Mouse (Mus musculus) kidney, embryonic 16.5 days (tissue): ENCODE measurements around the gene Arrb1. TPM values are rescaled to one million over a fixed set of nuclear protein-coding genes. Genes with fewer than 3 reads are reported as not detected.

Experiments used
- ATAC-seq: fragments of 200-750 bp; cut with Nextera tagmentation; 2 replicates; pipeline ENCODE4 v1.8.0; 2017; ENCODE audit warnings: moderate TSS enrichment; ENCODE audit not compliant: low FRiP score, low TSS enrichment
- H3K27ac ChIP-seq: fragments of 300-500 bp; sonication (generic); 2 replicates; pipeline ENCODE4 v1.5.1; 2014; ENCODE audit warnings: low read length
- H3K27me3 ChIP-seq: fragments of 300-500 bp; sonication (generic); 2 replicates; pipeline ENCODE4 v1.6.1; 2014; ENCODE audit warnings: low read length, control low read depth, mixed read lengths; ENCODE audit not compliant: insufficient read depth
- H3K36me3 ChIP-seq: fragments of 300-500 bp; sonication (generic); 2 replicates; pipeline ENCODE4 v1.6.1; 2014; ENCODE audit warnings: low read length, control low read depth, mixed read lengths; ENCODE audit not compliant: insufficient read depth
- H3K4me1 ChIP-seq: fragments of 300-500 bp; sonication (generic); 2 replicates; pipeline ENCODE4 v1.6.1; 2014; ENCODE audit warnings: low read length, control low read depth, mixed read lengths; ENCODE audit not compliant: insufficient read depth
- H3K4me2 ChIP-seq: fragments of 300-500 bp; sonication (generic); replicated peaks from 2 replicates; pipeline ENCODE4 v1.6.1; 2014; ENCODE audit warnings: low read depth, low read length
- H3K4me3 ChIP-seq: fragments of 300-500 bp; sonication (generic); 2 replicates; pipeline ENCODE4 v1.5.1; 2014; ENCODE audit warnings: mild to moderate bottlenecking, low read length
- H3K9ac ChIP-seq: fragments of 300-500 bp; sonication (generic); replicated peaks from 2 replicates; pipeline ENCODE4 v1.6.1; 2014; ENCODE audit warnings: low read length
- H3K9me3 ChIP-seq: fragments of 300-500 bp; sonication (generic); 2 replicates; pipeline ENCODE4 v1.6.1; 2016; ENCODE audit warnings: low read length, control low read depth
- WGBS: fragments of 180-500 bp; shearing (Covaris S2); extraction: QIAGEN DNeasy Blood & Tissue Kit; methylation state at CpG from one replicate; pipeline ENCODE4 v1.1.7; 2014; 5-methylcytosine and 5-hydroxymethylcytosine counted together
- polyA plus RNA-seq: library from polyadenylated mRNA; unstranded; fragments of >200 nt; fragmentation: Nextera tagmentation; extraction: Ambion mirVana; gene quantifications from 2 replicates; pipeline ENCODE4 v1.2.1, GENCODE M21; 2015

The Arrb1 gene
- polyA plus RNA-seq, 1 experiment from 2014 or later = 11.4 TPM

DNA sequence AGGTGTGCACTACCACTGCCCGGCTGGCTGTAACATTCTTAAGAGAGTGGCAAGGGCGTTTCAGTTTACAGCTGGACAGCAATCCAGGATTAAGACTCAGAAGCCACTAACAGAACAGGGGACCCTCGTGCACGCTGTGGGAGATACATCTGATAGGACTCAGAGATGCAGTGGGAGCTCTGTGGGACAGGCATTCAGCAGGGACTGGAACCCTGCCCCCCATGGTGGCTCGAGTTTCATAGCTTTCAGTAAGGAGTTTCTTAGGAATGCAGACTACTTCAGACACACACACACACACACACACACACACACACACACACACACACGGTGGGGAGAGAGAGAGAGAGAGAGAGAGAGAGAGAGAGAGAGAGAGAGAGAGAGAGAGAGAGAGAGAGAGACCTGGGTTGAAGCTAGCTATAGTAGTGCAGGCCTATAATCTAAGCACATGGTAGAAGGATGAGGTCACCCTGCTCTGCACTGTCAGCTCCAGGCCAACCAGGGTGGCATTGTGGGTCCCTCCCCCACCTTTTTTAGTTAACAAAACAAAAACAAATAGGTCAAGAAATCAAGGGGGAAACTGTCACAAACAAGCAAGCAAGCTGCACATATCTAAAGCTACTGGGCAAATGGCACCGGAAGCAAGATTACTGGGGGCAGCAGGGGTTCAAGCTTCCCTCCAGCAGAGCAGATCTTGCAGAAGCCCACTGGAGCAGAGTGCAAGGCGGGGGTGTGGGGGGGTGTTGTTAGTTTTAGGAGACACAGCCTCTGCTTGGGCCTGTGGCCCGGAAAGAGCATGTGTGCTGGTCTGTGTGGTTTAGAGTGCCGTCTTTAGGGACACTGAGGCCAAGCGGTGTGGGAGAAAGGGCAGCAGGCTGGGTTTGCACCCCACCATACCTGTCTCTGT, 12.6 kb downstream of the Arrb1 start:
- no peak overlapping the region for H3K4me3 ChIP-seq
- 0 out of 2 replicates have a peak, but pooled peaks cover 8% of the 10 kb centered on the region for H3K36me3 ChIP-seq
- peaks cover 44% of the 10 kb centered on the region for H3K4me1 ChIP-seq
- ATAC-seq = peak; percentile 21; the same call in 1 of the 2 replicates
- WGBS = 31% methylated on average over 10 of the region's 11 CpGs
- H3K27me3 ChIP-seq = no peaks in the 10 kb centered on the region
- peak overlapping the region; percentile 55; the same call in 1 of the 2 replicates for H3K27ac ChIP-seq
- H3K9ac ChIP-seq = no peak overlapping the region
- H3K4me2 ChIP-seq = no peak overlapping the region
- H3K9me3 ChIP-seq = no peaks in the 10 kb centered on the region

DNA sequence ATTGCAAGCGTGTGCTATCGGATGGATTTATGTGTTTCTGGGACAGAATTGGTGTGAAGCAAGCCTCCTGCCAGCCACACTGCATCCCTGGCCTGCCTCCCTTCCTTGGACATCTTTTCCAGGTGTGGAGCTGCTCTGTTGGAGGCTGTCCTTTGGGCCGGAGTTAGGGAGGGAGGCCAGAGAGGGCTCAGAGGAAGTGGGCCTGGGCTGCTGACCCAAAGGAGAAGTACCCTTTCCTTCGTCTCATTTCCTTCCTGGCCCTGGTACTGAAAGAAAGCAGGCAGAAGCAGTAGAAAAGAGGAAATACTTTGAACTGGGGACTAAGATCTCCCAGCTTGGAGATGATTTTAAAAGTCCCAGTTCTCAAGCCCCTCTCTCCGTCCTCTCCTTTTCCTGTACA, 14.4 kb downstream of the Arrb1 start:
- Histone ChIP-seq H3K36me3 (0 out of 2 replicates have a peak, but pooled peaks cover 8% of the 10 kb centered on the region), H3K4me1 (peaks cover 59% of the 10 kb centered on the region), H3K27me3 (no peaks in the 10 kb centered on the region), H3K4me3 (no peak overlapping the region), H3K9ac (no peak overlapping the region), H3K4me2 (no peak overlapping the region), H3K9me3 (no peaks in the 10 kb centered on the region), H3K27ac (no peak overlapping the region)
- ATAC-seq = no peak
- WGBS = 86% methylated on average over 5 of the region's 5 CpGs

- H3K4me1 ChIP-seq = peaks cover 45% of the 10 kb centered on the region
- no peak for ATAC-seq
- H3K27me3 ChIP-seq = no peaks in the 10 kb centered on the region
- H3K27ac ChIP-seq = no peak overlapping the region
- 97% methylated on average over 3 of the region's 3 CpGs for WGBS
- no peak overlapping the region for H3K9ac ChIP-seq
- H3K4me3 ChIP-seq = no peak overlapping the region
- H3K4me2 ChIP-seq = no peak overlapping the region
- H3K36me3 ChIP-seq = 0 out of 2 replicates have a peak, but pooled peaks cover 8% of the 10 kb centered on the region
- H3K9me3 ChIP-seq = no peaks in the 10 kb centered on the region
Observed at GRCm38 (mm10) chr7:99551623-99552022, 16.4 kb downstream of the Arrb1 start.

DNA sequence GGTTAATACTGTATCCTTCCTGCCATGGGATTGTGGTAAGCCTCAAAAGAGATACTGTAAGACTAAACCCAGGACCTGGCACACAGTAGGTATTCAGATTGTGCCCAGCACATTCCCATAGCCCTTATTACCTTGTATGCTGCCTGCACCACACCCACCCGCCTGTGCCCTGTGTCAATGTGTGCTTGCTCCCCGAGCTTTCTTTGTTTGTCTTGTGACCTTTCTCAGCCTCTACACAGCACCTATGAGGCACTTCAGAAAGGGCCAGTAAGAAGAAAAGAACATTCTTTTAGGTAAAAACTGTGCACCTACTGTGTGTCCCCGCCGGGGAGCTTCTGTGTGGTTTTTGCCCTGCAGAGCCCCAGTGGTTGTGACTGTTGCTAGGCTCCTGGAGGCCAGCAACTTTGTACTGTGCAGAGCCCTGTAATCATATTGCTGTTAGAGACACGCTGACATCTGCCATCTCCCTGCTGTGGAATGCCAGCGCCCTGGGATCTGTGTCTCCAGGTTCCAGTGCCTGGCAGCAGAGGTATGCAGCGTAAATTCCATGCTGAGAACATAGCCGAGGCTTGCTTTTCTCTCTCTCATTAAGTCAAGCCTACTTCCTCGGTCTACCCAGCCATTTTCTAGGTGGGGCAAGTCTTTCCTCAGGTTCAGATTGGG, 18.1 kb downstream of the Arrb1 start:
- H3K9ac ChIP-seq = peak overlapping the region; percentile 3; the same call in 1 of the 2 replicates
- WGBS = 45% methylated on average over 9 of the region's 9 CpGs
- peaks cover 33% of the 10 kb centered on the region for H3K4me1 ChIP-seq
- 0 out of 2 replicates have a peak overlapping the region, but pooled peaks have one; percentile 1 for H3K4me2 ChIP-seq
- peak overlapping the region; percentile 83 for H3K27ac ChIP-seq
- no peaks in the 10 kb centered on the region for H3K27me3 ChIP-seq
- H3K36me3 ChIP-seq = 0 out of 2 replicates have a peak, but pooled peaks cover 8% of the 10 kb centered on the region
- H3K4me3 ChIP-seq = no peak overlapping the region
- H3K9me3 ChIP-seq = no peaks in the 10 kb centered on the region
- peak; percentile 66 for ATAC-seq

DNA sequence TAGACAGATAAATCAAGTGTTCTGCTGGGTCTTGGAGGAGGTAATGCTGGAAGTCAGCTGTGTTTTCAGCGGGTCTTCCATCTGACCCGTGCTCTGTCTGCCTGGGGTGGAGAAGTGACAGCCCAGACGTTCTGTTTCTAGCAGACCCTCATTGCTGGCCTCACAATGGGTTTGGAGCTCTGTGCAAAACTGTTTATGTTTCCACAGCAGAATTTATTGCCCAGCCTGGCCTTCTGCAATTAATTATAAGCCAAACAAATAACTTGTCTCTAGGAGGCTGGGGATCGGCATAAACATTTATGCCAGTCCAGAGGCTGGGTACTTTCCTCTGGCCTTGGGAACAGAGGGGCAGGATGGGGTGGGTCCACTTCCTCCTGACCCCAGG, 18.6 kb downstream of the Arrb1 start:
- Histone ChIP-seq H3K27ac (peak overlapping the region; percentile 83), H3K4me1 (peaks cover 29% of the 10 kb centered on the region), H3K9me3 (no peaks in the 10 kb centered on the region), H3K9ac (peak overlapping the region; percentile 3; the same call in 1 of the 2 replicates), H3K27me3 (no peaks in the 10 kb centered on the region), H3K4me3 (no peak overlapping the region), H3K4me2 (0 out of 2 replicates have a peak overlapping the region, but pooled peaks have one; percentile 1), H3K36me3 (0 out of 2 replicates have a peak, but pooled peaks cover 8% of the 10 kb centered on the region)
- ATAC-seq = peak; percentile 67
- 10% methylated on average over 4 of the region's 4 CpGs for WGBS

DNA sequence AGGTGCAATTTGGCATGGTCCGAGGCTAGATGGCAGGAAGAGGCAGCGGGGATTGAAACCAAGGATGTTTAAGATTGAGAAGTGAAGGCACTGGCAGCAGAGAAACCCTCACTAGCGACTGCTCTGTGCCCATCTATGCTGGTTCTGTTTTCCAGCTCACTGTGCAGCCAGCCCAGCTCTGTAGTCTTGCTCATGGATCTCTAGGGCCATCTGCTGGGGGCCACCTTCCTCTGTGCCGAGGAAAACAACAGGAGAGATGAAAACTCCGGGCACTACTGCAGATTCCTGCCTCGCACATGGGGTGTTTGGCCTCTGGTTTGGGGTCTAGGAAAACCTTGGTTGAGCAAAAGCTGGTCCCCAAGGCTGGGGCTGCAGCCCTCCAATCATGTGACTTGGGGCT, 20.6 kb downstream of the Arrb1 start:
- H3K27me3 ChIP-seq = no peaks in the 10 kb centered on the region
- no peak overlapping the region for H3K4me3 ChIP-seq
- H3K27ac ChIP-seq = no peak overlapping the region
- no peak overlapping the region for H3K4me2 ChIP-seq
- ATAC-seq = peak; percentile 32; the same call in 1 of the 2 replicates
- H3K36me3 ChIP-seq = 0 out of 2 replicates have a peak, but pooled peaks cover 6% of the 10 kb centered on the region
- H3K9ac ChIP-seq = no peak overlapping the region
- 29% methylated on average over 6 of the region's 6 CpGs for WGBS
- no peaks in the 10 kb centered on the region for H3K9me3 ChIP-seq
- peaks cover 36% of the 10 kb centered on the region for H3K4me1 ChIP-seq

DNA sequence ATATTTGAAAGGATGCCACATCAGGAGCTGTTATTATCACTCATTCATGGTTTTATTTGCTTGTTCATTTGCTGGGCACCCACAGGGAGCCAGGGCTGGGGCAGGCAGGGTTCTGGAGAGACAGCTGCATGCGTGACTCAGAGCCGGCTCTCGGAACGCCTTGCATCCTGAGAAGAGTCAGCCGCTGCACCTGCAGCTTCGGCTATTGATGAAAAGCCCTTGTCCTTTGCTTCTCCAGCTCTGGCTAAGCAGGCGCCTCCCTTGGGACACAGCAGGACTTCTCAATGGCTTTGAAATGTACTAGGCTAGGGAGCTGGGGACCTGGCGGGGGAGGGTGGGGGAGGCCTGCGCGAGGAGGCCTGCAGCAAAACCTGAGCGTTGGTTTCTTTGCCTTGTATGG, 23.8 kb downstream of the Arrb1 start:
- Histone ChIP-seq H3K36me3 (no peaks in the 10 kb centered on the region), H3K9me3 (no peaks in the 10 kb centered on the region), H3K9ac (no peak overlapping the region), H3K27me3 (no peaks in the 10 kb centered on the region), H3K4me1 (peaks cover 32% of the 10 kb centered on the region), H3K4me3 (no peak overlapping the region), H3K4me2 (no peak overlapping the region), H3K27ac (no peak overlapping the region)
- ATAC-seq = no peak
- WGBS = 31% methylated on average over 11 of the region's 11 CpGs

DNA sequence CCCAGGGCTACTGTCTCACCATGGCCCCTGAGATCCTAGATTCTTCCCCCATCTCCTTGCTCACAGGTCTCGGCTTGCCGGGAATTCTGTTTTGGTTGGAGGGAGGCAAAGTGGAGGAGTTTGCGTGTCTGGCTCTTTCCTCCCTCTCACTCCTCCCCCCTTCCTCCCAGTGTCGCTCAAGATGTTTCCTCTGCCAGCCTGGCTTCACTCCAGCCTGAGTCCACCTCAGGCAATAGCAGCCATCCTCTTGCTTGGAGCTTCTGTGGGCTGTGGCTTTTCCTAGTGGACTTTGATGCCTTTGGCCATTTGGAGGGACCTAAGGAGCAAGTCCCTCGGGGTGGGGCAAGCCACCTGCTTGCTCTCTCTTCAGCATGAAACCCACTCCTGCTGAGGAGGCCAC, 27.2 kb downstream of the Arrb1 start:
- no peak overlapping the region for H3K4me3 ChIP-seq
- 0 out of 2 replicates have a peak overlapping the region, but pooled peaks have one; percentile 2 for H3K27ac ChIP-seq
- H3K27me3 ChIP-seq = no peaks in the 10 kb centered on the region
- H3K4me1 ChIP-seq = peaks cover 41% of the 10 kb centered on the region
- H3K9ac ChIP-seq = no peak overlapping the region
- no peaks in the 10 kb centered on the region for H3K36me3 ChIP-seq
- WGBS = 19% methylated on average over 5 of the region's 5 CpGs
- no peak for ATAC-seq
- no peaks in the 10 kb centered on the region for H3K9me3 ChIP-seq
- H3K4me2 ChIP-seq = no peak overlapping the region

GRCm38 (mm10) chr7:99563224-99563623, 28.0 kb downstream of the Arrb1 start:
- ATAC-seq = no peak
- Histone ChIP-seq H3K4me3 (no peak overlapping the region), H3K4me2 (no peak overlapping the region), H3K9ac (no peak overlapping the region), H3K9me3 (no peaks in the 10 kb centered on the region), H3K27ac (no peak overlapping the region), H3K27me3 (no peaks in the 10 kb centered on the region), H3K4me1 (peaks cover 42% of the 10 kb centered on the region), H3K36me3 (no peaks in the 10 kb centered on the region)
- WGBS = 69% methylated on average over 7 of the region's 7 CpGs
